Mouse (Mus musculus): ENCODE data around the gene Olfr1477. TPM values are rescaled to one million over a fixed set of nuclear protein-coding genes. Genes with fewer than 3 reads are reported as not detected.
"Not testable (repeated sequence)": the region's sequence is repeated elsewhere in the genome, so short reads cannot be mapped to it uniquely, and the experiment has no call there.

Olfr1477 gene
- not detected for total RNA-seq (2022)

- DNase-seq (ENCODE audit: low spot score), result no peak
These were observed at the start of gene Olfr1477 for GRCm38 (mm10) chr19:13500246-13500645. Gene Olfr1477 (plus strand): TSS chr19:13500546.

- no peak for DNase-seq (ENCODE audit: low spot score)
These were observed 44.4 kb upstream of the Olfr1477 start, which contains the start of gene Olfr1472 for GRCm38 (mm10) chr19:13455986-13456385. Gene Olfr1472 (minus strand): TSS chr19:13456086.

- not testable (repeated sequence) for DNase-seq (ENCODE audit: low spot score)
These were observed 31.1 kb upstream of the Olfr1477 start, which contains the start of gene Olfr1474 for GRCm38 (mm10) chr19:13469265-13469664. Gene Olfr1474 (plus strand): TSS chr19:13469565.

GRCm38 (mm10) chr19:13480096-13480495 lies 20.2 kb upstream of the Olfr1477 start, which contains the start of gene Olfr1475:
Gene Olfr1475 (minus strand): TSS chr19:13480196.
- DNase-seq (ENCODE audit: low spot score), result no peak

- DNase-seq (ENCODE audit: low spot score), result no peak
These were observed 27.3 kb downstream of the Olfr1477 start, which contains the start of gene Olfr1480 for GRCm38 (mm10) chr19:13527613-13528012. Gene Olfr1480 (plus strand): TSS chr19:13527913.

Other genes starting within 250 kb of the Olfr1477 start
- gene Olfr1465, start 185.0 kb upstream of the Olfr1477 start, total RNA-seq (2022), result not detected
- not detected for gene Olfr1466, start 161.7 kb upstream of the Olfr1477 start, total RNA-seq (2022)
- gene Olfr1467, start 138.3 kb upstream of the Olfr1477 start, total RNA-seq (2022), result not detected
- not detected for gene Olfr1469, start 92.7 kb upstream of the Olfr1477 start, total RNA-seq (2022)
- not detected for gene Olfr1471, start 57.1 kb upstream of the Olfr1477 start, total RNA-seq (2022)
- not detected for gene Olfr1472, start 44.5 kb upstream of the Olfr1477 start, total RNA-seq (2022)
- not detected for gene Olfr1474, start 31.0 kb upstream of the Olfr1477 start, total RNA-seq (2022)
- not detected for gene Olfr1475, start 20.4 kb upstream of the Olfr1477 start, total RNA-seq (2022)
- not detected for gene Olfr1480, start 27.4 kb downstream of the Olfr1477 start, total RNA-seq (2022)
- gene Olfr1484, start 83.0 kb downstream of the Olfr1477 start, total RNA-seq (2022), result not detected
- not detected for gene Olfr1487, start 116.8 kb downstream of the Olfr1477 start, total RNA-seq (2022)
- not detected for gene Olfr1489, start 131.1 kb downstream of the Olfr1477 start, total RNA-seq (2022)
- not detected for gene Olfr1490, start 150.5 kb downstream of the Olfr1477 start, total RNA-seq (2022)
- gene Olfr1491, start 196.7 kb downstream of the Olfr1477 start, total RNA-seq (2022), result not detected
- not detected for gene Olfr1493-ps1, start 222.7 kb downstream of the Olfr1477 start, total RNA-seq (2022)
- not detected for gene Olfr1494, start 239.2 kb downstream of the Olfr1477 start, total RNA-seq (2022)